Mouse (Mus musculus): ENCODE measurements around the gene Lypd6b. TPM values are rescaled to one million over a fixed set of nuclear protein-coding genes. Genes with fewer than 3 reads are reported as not detected.

Lypd6b gene
- polyA plus RNA-seq, 1 experiment from 2014 or later: 2.6 TPM

DNA sequence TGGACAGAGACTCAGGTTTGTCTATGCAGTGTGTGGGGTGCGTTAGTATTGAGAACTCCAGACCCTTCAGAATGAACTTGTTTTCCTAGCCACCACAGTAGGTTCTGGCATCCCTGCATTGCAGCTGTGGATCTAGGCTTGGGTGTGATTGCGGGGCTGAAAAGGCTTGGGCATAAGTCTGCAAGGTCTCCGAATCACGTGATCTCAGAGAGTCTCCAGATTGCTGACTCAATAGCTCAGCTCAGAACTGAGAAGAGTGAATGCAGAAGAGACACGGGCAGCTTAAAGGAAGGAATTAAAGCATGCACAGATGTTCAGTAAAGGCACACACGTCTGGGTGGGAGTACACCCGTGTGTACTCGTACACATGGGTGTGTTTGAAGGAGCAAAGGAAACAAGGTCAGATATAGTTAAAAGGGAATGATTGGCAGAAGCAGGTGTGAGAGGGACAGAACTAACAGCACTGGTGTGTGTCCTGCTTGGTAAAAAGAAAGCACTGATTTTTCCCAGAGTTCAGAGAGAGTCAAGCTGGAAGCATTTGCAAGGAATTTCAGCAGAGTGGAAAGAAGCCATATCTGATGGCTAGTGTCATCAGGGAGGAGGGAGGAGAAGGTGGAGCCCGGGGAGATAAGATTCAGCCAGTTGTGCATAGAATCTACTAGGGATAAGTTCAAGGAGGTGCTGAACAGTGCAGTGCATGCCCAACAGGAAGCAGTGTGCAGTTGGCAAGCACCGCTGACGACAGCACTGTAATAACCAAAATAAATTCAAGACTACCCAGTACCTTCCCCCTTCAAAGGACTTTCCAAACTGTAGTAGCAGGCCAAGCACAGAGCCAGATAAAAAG lies 37.5 kb upstream of the Lypd6b start:
- no peak overlapping the region for H3K4me2 ChIP-seq (replicated peaks)
- no peaks in the 10 kb centered on the region for H3K27me3 ChIP-seq
- peaks cover 79% of the 10 kb centered on the region for H3K36me3 ChIP-seq
- peaks cover 2% of the 10 kb centered on the region for H3K4me1 ChIP-seq
- H3K27ac ChIP-seq: no peak overlapping the region
- no peak overlapping the region for H3K4me3 ChIP-seq
- no peak overlapping the region for H3K9ac ChIP-seq
- no peak for ATAC-seq (ENCODE audit: low FRiP score)
- H3K9me3 ChIP-seq (replicated peaks): no peaks in the 10 kb centered on the region
- WGBS: 92% methylated on average over 11 of the region's 11 CpGs

DNA sequence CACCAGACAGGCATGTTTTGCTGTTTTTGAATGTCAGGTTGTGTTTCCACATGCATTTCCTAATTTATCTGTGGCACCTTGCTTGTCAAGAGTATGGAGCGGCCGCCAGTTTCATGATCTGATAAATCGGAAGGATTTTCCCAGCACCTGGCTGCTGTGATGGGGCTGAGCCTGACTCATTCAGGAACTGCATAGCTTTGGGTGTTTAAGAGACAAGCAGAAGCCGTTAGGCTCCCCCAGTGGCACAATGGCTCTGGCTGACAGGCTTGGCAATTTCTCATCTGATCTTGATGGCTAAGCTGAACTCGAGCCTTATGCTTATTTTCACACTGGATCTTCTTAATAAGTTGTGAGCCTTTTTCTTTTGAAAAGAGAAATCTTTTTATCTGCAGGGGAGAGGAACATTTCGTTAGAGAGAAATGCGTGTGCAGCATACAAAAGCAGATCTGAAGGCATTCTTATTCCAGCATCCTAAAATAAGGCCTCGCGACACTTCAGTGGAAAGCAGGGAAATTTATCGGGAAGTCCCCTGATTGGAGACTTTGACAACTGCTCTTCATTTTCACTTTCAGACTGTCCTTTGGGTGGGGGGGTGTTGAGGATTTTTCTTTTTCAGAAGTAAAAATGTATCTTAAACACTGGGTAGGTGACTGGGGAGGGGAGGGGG lies 35.8 kb upstream of the Lypd6b start:
- no peak overlapping the region for H3K27ac ChIP-seq

DNA sequence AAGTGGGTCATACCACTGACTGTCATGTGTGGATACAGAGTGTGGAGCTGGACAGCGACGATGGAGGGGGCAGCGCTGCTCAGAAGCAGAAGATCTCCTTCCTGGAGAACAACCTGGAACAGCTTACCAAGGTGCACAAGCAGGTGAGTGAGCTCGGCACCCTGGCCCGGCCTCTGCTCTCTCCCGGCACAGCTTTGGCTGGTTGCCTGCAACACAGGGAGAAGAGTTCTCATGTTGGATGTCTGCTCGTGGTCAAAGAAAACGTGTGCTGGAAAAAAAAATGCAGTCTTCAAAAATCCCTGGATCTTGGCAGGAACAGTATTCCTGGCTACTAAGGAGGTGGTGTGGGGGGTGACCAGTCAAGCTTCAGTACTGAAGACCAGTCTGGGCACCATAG lies 35.3 kb upstream of the Lypd6b start:
- Histone ChIP-seq H3K4me2 (replicated peaks) (no peak overlapping the region), H3K36me3 (peaks cover 76% of the 10 kb centered on the region), H3K9me3 (replicated peaks) (no peaks in the 10 kb centered on the region), H3K4me3 (no peak overlapping the region), H3K4me1 (0 out of 2 replicates have a peak, but pooled peaks cover 2% of the 10 kb centered on the region), H3K27ac (no peak overlapping the region), H3K9ac (no peak overlapping the region), H3K27me3 (no peaks in the 10 kb centered on the region)
- ATAC-seq (ENCODE audit: low FRiP score): no peak
- 92% methylated on average over 8 of the region's 8 CpGs for WGBS

More for the DNA sequence above, 35.8 kb upstream of the Lypd6b start:
- Histone ChIP-seq H3K9me3 (replicated peaks) (no peaks in the 10 kb centered on the region), H3K4me3 (no peak overlapping the region), H3K36me3 (peaks cover 76% of the 10 kb centered on the region), H3K4me1 (0 out of 2 replicates have a peak, but pooled peaks cover 2% of the 10 kb centered on the region), H3K9ac (no peak overlapping the region), H3K27me3 (no peaks in the 10 kb centered on the region), H3K4me2 (replicated peaks) (no peak overlapping the region)
- ATAC-seq (ENCODE audit: low FRiP score): no peak
- 86% methylated on average over 10 of the region's 10 CpGs for WGBS

- Histone ChIP-seq H3K36me3 (peaks cover 79% of the 10 kb centered on the region), H3K4me1 (0 out of 2 replicates have a peak, but pooled peaks cover 2% of the 10 kb centered on the region), H3K4me3 (no peak overlapping the region), H3K9me3 (replicated peaks) (no peaks in the 10 kb centered on the region), H3K27me3 (no peaks in the 10 kb centered on the region), H3K27ac (peak overlapping the region; percentile 35; the same call in 1 of the 2 replicates), H3K9ac (no peak overlapping the region), H3K4me2 (replicated peaks) (no peak overlapping the region)
- WGBS: 87% methylated on average over 3 of the region's 3 CpGs
- ATAC-seq (ENCODE audit: low FRiP score): no peak
Measured at GRCm38 (mm10) chr2:49753062-49753461, 34.4 kb upstream of the Lypd6b start.

DNA sequence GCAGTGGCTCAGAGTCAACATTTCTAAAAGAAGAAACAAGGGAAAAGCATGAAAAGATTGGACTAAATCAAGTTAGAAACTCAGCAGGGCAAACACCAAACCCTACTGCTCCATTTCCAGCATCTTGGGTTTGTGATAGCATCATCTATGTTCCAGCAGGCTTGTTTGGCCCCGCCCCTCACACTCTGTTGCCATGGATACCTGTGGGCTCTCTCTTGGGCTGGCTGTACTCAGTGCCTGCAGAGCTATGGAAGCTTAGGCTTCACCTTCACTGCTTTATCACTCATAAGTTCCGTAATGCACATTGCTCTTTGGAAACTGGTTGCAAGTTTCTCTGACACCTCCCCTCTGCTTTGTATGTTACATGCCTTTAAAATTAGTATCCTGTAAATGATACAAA lies 32.4 kb upstream of the Lypd6b start:
- H3K9me3 ChIP-seq (replicated peaks): no peaks in the 10 kb centered on the region
- H3K9ac ChIP-seq: no peak overlapping the region
- H3K4me1 ChIP-seq: 0 out of 2 replicates have a peak, but pooled peaks cover 2% of the 10 kb centered on the region
- H3K36me3 ChIP-seq: peaks cover 84% of the 10 kb centered on the region
- no peaks in the 10 kb centered on the region for H3K27me3 ChIP-seq
- ATAC-seq (ENCODE audit: low FRiP score): no peak
- H3K4me3 ChIP-seq: no peak overlapping the region
- no peak overlapping the region for H3K27ac ChIP-seq
- WGBS: 63% methylated on average over 2 of the region's 2 CpGs
- no peak overlapping the region for H3K4me2 ChIP-seq (replicated peaks)

DNA sequence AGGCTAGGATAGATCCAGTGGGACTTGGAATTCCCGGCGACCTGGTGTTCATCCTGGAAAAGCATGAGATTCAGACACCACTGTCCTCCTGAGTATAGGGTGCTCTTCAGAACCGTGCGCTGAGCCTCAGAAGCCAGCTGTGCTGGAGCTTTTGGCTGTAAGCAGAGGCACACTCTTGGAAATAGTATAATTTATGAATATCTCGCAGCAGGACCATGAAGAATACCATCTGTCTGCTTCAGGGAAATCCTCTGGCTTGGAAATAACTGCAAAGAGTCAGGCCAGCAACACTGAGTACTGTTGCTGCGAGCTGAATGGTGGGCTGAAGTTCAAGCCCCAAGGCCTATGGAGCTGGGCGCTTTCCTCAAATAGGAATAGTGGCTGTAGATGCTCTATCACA lies 29.9 kb upstream of the Lypd6b start:
- H3K9me3 ChIP-seq (replicated peaks): no peaks in the 10 kb centered on the region
- H3K4me2 ChIP-seq (replicated peaks): no peak overlapping the region
- ATAC-seq (ENCODE audit: low FRiP score): no peak
- 0 out of 2 replicates have a peak, but pooled peaks cover 2% of the 10 kb centered on the region for H3K4me1 ChIP-seq
- H3K4me3 ChIP-seq: no peak overlapping the region
- H3K27ac ChIP-seq: no peak overlapping the region
- H3K27me3 ChIP-seq: no peaks in the 10 kb centered on the region
- no peak overlapping the region for H3K9ac ChIP-seq
- 90% methylated on average over 7 of the region's 7 CpGs for WGBS
- peaks cover 86% of the 10 kb centered on the region for H3K36me3 ChIP-seq

GRCm38 (mm10) chr2:49764331-49764946 lies 23.0 kb upstream of the Lypd6b start:
- Histone ChIP-seq H3K4me1 (0 out of 2 replicates have a peak, but pooled peaks cover 2% of the 10 kb centered on the region), H3K36me3 (peaks cover 78% of the 10 kb centered on the region), H3K27me3 (no peaks in the 10 kb centered on the region), H3K4me2 (replicated peaks) (no peak overlapping the region), H3K27ac (no peak overlapping the region), H3K4me3 (no peak overlapping the region), H3K9ac (no peak overlapping the region), H3K9me3 (replicated peaks) (no peaks in the 10 kb centered on the region)
- 57% methylated on average over 7 of the region's 7 CpGs for WGBS
- ATAC-seq (ENCODE audit: low FRiP score): peak; percentile 71

DNA sequence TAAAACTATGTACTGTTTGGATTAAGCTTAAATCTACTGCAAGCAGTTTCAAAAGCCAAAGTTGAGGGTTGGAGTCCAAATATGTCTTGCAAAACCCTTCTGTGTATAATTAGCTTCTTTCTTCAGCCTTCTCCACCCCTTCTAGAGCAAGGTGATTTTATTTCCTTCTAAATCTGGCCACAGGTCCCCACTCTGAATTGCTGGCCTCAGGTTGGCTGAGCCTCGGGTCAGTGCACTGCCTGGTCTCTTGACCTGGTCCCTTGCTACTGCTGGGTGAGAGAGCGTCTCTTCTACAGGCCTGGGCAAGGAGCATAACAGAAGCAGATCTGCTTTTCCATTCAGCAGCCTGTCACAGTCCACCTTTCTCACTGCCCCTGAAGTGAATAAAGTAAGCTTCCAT lies 18.6 kb upstream of the Lypd6b start:
- peaks cover 41% of the 10 kb centered on the region for H3K36me3 ChIP-seq
- 68% methylated on average over 2 of the region's 2 CpGs for WGBS

GRCm38 (mm10) chr2:49770440-49770839 lies 17.0 kb upstream of the Lypd6b start:
- whole genome bisulfite sequencing: 69% methylated on average over 5 of the region's 5 CpGs
- peaks cover 39% of the 10 kb centered on the region for H3K36me3 ChIP-seq

More for the DNA sequence above, 18.6 kb upstream of the Lypd6b start:
- no peaks in the 10 kb centered on the region for H3K9me3 ChIP-seq (replicated peaks)
- no peak overlapping the region for H3K27ac ChIP-seq
- H3K27me3 ChIP-seq: no peaks in the 10 kb centered on the region
- no peak for ATAC-seq (ENCODE audit: low FRiP score)
- no peak overlapping the region for H3K4me3 ChIP-seq
- no peak overlapping the region for H3K9ac ChIP-seq
- 0 out of 2 replicates have a peak, but pooled peaks cover 2% of the 10 kb centered on the region for H3K4me1 ChIP-seq
- H3K4me2 ChIP-seq (replicated peaks): no peak overlapping the region

DNA sequence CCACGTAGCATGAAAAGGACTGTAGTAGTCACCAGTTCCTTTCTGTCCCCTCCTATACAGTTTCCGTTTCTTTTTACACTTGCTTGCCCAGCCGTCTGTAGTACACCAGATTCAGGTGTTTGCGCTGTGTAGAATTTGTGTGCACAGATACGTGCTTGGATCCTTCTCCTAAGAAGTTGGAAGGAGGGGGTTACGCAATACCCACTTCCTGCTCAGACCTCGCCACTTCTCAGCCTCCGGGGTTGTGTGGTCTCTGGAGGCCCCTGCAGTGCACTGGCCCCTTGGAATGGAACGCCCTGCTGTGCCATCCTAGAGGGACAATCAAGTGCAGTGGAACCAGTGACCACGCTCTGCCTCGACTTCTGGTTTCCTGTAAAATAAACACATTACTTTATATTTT lies 16.3 kb upstream of the Lypd6b start:
- no peaks in the 10 kb centered on the region for H3K9me3 ChIP-seq (replicated peaks)
- no peaks in the 10 kb centered on the region for H3K27me3 ChIP-seq
- H3K4me1 ChIP-seq: no peaks in the 10 kb centered on the region
- no peak for ATAC-seq (ENCODE audit: low FRiP score)
- H3K9ac ChIP-seq: no peak overlapping the region
- H3K4me2 ChIP-seq (replicated peaks): no peak overlapping the region
- H3K4me3 ChIP-seq: no peak overlapping the region
- H3K27ac ChIP-seq: no peak overlapping the region
- WGBS: 71% methylated on average over 11 of the region's 11 CpGs
- H3K36me3 ChIP-seq: peaks cover 35% of the 10 kb centered on the region

More at GRCm38 (mm10) chr2:49770440-49770839, 17.0 kb upstream of the Lypd6b start:
- no peaks in the 10 kb centered on the region for H3K27me3 ChIP-seq
- no peak overlapping the region for H3K4me2 ChIP-seq (replicated peaks)
- H3K4me1 ChIP-seq: no peaks in the 10 kb centered on the region
- no peak overlapping the region for H3K4me3 ChIP-seq
- no peak overlapping the region for H3K9ac ChIP-seq
- ATAC-seq (ENCODE audit: low FRiP score): no peak; the same call in 1 of the 2 replicates
- H3K27ac ChIP-seq: no peak overlapping the region
- no peaks in the 10 kb centered on the region for H3K9me3 ChIP-seq (replicated peaks)

DNA sequence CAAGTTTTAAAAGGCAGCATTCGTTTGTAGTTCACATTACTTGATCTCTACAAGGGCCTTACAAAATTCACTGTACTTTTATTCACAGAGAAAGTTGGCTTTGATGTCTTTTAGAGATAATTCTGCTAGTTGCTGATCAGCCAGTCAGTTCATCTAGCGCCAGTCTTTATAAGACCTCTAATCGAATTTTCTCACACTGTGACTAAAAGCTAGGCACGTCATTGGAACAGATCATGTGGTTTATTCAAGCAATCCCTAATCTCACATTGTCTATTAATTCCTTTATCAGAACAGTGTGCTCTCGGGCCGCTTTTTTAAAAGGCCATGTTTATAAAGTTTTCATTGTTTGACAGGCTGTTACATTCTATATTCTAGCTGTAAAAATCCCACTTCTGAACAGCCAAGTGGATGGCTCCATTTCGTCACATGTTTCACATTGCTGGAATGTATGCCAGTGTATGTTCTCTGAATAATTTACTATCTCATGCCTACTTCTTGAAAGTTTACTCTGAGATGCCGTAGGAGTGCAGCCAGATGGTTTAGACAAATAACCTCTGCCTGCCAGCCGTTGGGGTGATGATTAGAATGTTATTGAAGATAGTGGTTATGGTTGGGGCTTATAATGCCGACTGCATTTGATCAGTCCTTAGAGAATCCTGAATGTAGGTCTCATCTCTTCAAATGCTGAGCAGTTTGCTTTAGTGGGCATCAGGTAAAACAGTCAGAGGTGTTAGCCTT lies 14.1 kb upstream of the Lypd6b start:
- WGBS: 84% methylated on average over 10 of the region's 10 CpGs
- Histone ChIP-seq H3K4me3 (no peak overlapping the region), H3K27ac (no peak overlapping the region), H3K4me2 (replicated peaks) (no peak overlapping the region), H3K9ac (no peak overlapping the region), H3K36me3 (peaks cover 18% of the 10 kb centered on the region), H3K9me3 (replicated peaks) (no peaks in the 10 kb centered on the region), H3K27me3 (no peaks in the 10 kb centered on the region), H3K4me1 (no peaks in the 10 kb centered on the region)
- no peak for ATAC-seq (ENCODE audit: low FRiP score)

GRCm38 (mm10) chr2:49774180-49774579 lies 13.3 kb upstream of the Lypd6b start:
- Histone ChIP-seq H3K9ac (no peak overlapping the region), H3K27me3 (no peaks in the 10 kb centered on the region), H3K4me1 (no peaks in the 10 kb centered on the region), H3K9me3 (replicated peaks) (no peaks in the 10 kb centered on the region), H3K36me3 (peaks cover 10% of the 10 kb centered on the region), H3K27ac (no peak overlapping the region), H3K4me3 (no peak overlapping the region), H3K4me2 (replicated peaks) (no peak overlapping the region)
- no peak for ATAC-seq (ENCODE audit: low FRiP score)

All from hindbrain, embryonic 12.5 days (tissue).